Mouse (Mus musculus): ENCODE data around the gene Gstm1.

DNA sequence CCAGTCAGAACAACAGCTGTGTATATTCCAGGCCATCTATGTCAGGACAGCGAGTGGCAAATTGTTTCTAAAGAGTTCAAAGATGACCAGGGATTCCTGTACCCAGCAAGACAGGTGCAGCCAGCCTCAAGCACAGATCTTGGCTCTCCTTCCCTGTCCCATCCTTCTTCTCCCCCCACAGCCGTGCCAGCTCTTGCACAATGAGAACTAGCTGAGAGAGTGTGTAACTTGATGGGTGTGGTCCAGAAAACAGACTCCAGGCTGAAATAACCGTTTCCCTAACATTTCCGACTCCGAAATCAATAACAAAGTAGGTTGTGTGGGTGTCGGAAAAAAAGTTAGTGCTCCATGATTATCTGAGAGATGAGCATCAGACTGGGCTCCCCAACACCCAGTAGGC, 4.9 kb upstream of the Gstm1 start:
- TF ChIP-seq POLR2A (IDR thresholded peaks at IDR 0.05; ENCODE audit: borderline replicate concordance, extremely low read depth, low read depth, low read length) (no peak), CTCF (IDR thresholded peaks at IDR 0.05; ENCODE audit: insufficient read depth, low read length) (no peak)
